Mouse (Mus musculus): Measurements from ENCODE around the gene Vtn.
A peak's percentile ranks its signal among the peaks of the same experiment; 100 is the strongest.
"Not testable (repeated sequence)": the region's sequence is repeated elsewhere in the genome, so short reads cannot be mapped to it uniquely, and the experiment has no call there.

Vtn gene

GRCm38 (mm10) chr11:78499543-78499942, 652 bp downstream of the Vtn start:
- DNase-seq: no peak

DNA sequence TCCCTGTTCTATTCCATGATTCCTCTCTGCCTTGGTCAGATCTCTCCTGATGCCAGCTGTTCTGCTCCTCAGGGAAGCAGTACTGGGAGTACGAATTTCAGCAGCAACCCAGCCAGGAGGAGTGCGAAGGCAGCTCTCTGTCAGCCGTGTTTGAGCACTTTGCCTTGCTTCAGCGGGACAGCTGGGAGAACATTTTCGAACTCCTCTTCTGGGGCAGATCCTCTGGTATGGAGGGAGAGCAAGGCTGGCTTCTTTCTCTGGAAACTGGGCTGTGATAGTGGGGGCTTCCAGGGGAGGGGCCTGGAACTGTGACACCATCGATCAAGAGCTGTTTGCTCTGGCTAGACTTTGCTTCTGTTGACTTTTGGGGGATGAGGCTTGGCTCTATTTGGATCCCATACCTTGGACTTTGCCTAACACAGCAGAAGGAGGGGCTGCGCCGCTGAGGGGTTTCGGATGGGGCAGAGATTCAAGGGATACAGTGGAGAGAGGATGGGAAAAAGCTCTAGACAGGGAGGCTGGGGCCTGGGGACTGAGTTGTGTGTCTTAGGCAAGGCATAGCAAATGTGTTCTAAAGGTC, 1.8 kb downstream of the Vtn start:
- no peak for DNase-seq

DNA sequence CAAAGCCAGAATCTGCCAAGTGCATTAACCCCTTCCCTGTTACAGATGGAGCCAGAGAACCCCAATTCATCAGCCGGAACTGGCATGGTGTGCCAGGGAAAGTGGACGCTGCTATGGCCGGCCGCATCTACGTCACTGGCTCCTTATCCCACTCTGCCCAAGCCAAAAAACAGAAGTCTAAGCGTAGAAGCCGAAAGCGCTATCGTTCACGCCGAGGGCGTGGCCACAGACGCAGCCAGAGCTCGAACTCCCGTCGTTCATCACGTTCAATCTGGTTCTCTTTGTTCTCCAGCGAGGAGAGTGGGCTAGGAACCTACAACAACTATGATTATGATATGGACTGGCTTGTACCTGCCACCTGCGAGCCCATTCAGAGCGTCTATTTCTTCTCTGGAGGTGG, 2.6 kb downstream of the Vtn start:
- no peak for DNase-seq

- DNase-seq: no peak
Observed at GRCm38 (mm10) chr11:78502909-78503650, 4.2 kb downstream of the Vtn start, which contains the start of gene Sebox. Gene Sebox (plus strand): TSS chr11:78503447.

DNA sequence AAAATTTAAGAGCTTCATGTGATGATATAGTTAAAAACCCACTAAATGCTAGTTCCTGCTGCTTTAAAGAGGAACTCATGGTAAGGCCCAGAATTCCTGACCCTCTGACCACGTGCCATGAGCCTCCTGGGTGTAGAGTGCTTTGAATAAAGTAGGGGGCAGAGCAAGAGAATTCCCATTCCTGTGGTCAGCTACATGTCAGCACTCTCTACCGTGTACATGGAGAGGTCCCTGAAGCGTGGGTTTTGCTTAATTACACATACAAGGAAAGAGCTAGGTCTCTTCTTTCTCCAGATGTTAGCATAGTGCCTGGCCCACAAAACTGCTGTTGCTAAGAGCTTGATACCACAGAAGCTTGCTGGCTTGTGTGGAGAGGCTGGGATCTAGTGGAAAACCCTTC, 6.5 kb downstream of the Vtn start:
- no peak for DNase-seq

DNA sequence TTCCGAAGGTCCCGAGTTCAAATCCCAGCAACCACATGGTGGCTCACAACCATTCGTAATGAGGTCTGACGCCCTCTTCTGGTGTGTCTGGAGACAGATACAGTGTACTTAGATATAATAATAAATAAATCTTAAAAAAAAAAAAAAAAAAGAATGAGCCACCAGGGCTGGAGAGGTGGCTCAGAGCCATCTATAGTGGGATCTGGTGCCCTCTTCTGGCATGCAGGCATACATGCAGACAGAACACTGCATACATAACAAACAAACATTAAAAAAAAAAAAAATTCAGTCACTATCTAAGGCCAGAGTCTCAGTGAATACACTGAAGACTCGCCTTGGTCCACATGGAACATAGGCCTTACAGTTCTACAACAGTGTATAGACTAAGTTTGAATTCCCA, 10.3 kb downstream of the Vtn start:
- peak; percentile 47 for DNase-seq

DNA sequence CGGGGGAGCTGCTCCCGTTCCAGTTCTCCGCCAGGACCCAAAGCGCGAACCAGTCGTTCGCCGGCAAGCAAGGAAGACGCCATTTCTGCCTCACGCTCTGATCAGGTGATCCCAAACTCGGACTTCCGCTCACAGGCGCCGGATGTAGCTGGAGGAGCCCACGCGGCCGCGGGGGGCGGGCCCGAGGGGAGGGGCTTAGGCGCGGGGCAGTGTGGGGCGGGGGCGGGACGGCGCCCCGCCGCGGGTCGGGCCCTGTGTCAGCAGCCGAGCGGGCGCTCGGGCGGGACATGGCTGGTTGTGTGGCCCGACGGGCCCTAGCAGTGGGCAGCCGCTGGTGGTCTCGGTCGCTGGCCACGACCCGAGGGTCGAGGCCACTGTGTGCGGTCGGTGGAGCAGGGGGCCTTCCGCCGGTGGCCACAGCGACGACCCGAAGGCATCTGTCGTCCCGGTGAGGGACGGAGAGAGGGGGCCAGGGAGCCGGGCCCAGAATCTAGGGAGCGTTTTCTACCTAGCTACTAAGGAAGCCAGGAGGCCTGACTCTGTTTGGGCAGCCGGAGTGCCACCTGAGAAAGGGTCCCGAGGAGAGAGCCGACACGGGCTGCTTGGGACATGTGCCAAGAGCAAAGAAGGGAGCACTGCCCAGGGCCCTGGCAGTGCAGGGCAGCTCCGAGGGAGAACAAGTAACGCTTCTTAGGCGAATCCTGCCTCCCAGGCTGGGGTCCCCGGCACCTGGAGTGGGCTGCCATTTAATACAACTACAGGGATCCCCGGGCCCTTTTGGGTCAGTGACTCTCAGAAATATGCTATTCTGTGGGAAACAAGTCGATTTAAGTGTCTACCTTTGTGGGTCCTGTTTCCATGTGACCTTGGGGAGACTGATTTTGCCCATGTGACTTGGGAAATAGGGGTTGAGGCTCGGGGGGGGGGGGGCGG, 13.4 kb downstream of the Vtn start, which contains the start of the genes Tmem199 and Poldip2:
Gene Tmem199, minus strand, starts transcription at position 148 of the 933 bp plus-strand sequence.
Gene Poldip2, plus strand, starts transcription at position 169 of the 933 bp plus-strand sequence.
- peak; percentile 94 for DNase-seq

GRCm38 (mm10) chr11:78513106-78513790, 14.4 kb downstream of the Vtn start:
- no peak for DNase-seq

GRCm38 (mm10) chr11:78515549-78516325, 16.8 kb downstream of the Vtn start:
- DNase-seq: no peak

DNA sequence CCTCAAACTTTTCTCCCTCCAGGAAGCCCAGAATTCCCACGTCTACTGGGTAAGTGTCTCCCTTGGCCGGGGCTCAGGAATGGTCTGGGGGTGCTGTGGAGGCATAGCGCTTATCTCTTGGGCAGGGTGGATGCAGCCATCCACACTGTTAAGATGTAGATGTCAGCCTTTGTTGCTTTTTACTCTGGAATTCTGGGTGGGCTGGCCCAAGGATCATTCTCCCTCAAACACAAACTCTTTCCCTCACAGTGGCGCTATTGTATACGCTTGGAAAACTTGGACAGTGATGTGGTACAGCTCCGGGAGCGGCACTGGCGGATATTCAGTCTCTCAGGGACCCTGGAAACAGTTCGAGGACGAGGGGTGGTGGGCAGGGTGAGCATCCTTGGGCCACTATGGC, 20.0 kb downstream of the Vtn start:
- no peak for DNase-seq

GRCm38 (mm10) chr11:78521880-78522279, 23.0 kb downstream of the Vtn start:
- no peak for DNase-seq

DNA sequence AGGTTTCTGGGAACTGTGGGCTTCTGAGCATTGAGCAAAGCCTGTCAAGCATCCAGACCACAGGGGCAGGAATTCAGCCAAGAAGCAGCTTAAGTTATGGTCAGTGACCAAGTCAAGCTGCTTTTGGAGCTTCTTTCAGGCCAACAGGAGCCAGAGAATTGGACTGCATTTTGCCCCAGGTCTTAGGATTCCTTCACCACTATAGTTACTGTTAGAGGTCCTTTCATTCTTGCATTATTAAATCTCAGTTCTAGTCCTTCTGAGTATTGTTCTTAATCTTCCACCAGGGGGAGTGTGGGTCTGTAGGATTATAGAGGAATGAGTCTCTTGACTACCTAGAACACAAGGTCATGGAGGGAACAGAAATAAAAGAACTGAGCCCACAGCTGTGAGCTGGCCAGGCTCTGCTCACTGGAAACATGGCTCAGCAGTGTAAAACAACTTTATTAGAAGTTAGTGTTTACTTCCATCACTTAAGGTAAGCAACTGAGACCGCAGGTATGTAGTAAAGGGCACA, 23.6 kb downstream of the Vtn start:
- DNase-seq: peak; percentile 49

DNA sequence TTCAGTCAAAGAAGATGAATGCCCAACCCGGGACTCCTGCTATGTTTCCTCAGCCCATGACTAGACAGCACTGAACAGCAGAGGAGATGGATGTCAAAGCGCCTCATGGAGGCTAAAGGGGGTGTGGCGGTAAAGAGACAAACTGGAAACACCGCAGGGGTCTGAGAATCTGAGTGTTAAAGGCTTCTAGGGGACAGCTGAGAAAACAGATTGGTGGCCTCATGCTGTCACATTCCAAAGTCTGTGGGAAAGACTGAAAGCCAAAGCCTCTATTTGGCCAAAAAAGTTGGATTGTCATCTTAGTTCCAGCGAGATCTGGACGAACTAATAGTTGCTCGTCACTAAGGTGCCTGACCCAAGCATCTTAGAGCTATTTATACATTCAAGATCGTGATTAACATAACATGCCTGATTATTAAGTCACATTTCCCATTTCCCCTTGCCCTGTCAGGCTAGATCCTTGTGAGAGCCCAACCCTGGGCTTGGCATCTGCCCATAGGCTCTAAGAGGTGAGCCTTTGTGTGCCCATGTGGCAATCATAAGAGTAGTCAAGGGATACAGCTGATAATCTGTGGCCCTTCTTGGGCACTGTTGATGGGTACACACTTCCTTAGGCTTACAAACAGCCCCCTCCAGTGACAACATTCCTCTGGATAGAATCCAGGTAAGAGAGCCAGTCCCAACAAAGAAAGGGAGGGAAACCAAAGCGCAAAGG, 24.5 kb downstream of the Vtn start:
- DNase-seq: peak; percentile 58

- DNase-seq: peak; percentile 65
Observed at GRCm38 (mm10) chr11:78524838-78525237, 25.9 kb downstream of the Vtn start.

- no peak for DNase-seq
Observed at GRCm38 (mm10) chr11:78528714-78529113, 29.8 kb downstream of the Vtn start.

- no peak for DNase-seq
Observed at GRCm38 (mm10) chr11:78530001-78530400, 31.1 kb downstream of the Vtn start.

DNA sequence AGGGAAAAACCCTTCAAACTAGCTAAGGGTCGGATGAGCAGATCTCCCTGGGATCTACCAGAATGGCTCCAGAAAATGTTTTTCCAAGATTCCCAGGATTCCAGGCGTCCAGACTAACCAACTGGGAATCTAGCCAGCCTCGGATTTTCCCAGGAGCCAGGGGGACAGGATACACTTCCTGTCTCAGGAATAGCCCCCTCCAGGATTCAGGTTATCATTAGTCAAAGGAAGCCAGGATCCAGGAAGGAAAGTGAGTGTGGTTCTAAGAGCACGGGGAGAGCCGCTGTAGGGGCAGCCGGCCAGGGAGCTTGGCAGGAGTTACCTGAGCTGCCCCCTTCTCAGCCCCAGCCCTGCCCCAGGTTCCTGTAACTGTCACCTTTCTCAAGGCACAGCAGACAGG, 32.2 kb downstream of the Vtn start:
- peak; percentile 78 for DNase-seq

- not testable (repeated sequence) for DNase-seq
Observed at GRCm38 (mm10) chr11:78531515-78531914, 32.6 kb downstream of the Vtn start.

DNA sequence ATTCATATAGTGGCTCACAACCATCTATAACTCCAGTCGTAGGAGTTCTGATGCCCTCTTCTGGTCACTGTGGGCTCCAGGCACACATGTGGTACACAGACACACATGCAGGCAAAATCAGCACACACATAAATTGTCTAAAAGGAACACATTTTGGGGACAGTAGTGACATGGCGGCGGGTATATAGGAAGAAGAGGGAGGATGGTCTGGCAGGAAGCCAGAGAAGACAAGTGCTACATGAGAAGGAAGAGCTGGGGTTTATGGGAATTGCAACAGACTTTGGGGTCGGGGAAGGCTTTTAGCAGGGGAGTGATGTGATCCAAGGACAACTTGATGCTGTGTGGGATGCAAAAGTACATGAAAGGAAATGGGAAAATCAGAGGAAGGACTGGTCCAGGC, 35.6 kb downstream of the Vtn start:
- DNase-seq: no peak

GRCm38 (mm10) chr11:78535376-78536079, 36.6 kb downstream of the Vtn start:
- DNase-seq: peak; percentile 75
